Mouse (Mus musculus): ENCODE data around the gene Micu1.

- no peak for TF ChIP-seq CTCF (IDR thresholded peaks at IDR 0.05; ENCODE audit: low read depth, low read length)
- no peak for TF ChIP-seq EP300 (IDR thresholded peaks at IDR 0.05; ENCODE audit: insufficient read depth, low read depth, low read length)
Observed at GRCm38 (mm10) chr10:59665503-59666291, 36.6 kb upstream of the Micu1 start.

All from ES-Bruce4 (cell line).